Mouse (Mus musculus) heart, embryonic 15.5 days (tissue): ENCODE measurements around the gene Hist1h4f. TPM values are rescaled to one million over a fixed set of nuclear protein-coding genes. Genes with fewer than 3 reads are reported as not detected.

Experiments
- ATAC-seq: fragments of 200-750 bp; cut with Nextera tagmentation; replicated peaks from 2 replicates; pipeline ENCODE4 v1.8.0; 2017; ENCODE audit warnings: low read depth, moderate TSS enrichment; ENCODE audit not compliant: insufficient number of reproducible peaks, insufficient read depth, low FRiP score
- H3K27ac ChIP-seq: fragments of 300-500 bp; sonication (generic); 2 replicates; pipeline ENCODE4 v1.5.1; 2015; ENCODE audit warnings: mild to moderate bottlenecking, inconsistent platforms
- H3K27me3 ChIP-seq: fragments of 300-500 bp; sonication (generic); 2 replicates; pipeline ENCODE4 v1.6.1; 2015; ENCODE audit warnings: inconsistent platforms
- H3K36me3 ChIP-seq: fragments of 300-500 bp; sonication (generic); 2 replicates; pipeline ENCODE4 v1.6.1; 2015; ENCODE audit warnings: mild to moderate bottlenecking, inconsistent platforms
- H3K4me1 ChIP-seq: fragments of 300-500 bp; sonication (generic); replicated peaks from 2 replicates; pipeline ENCODE4 v1.6.1; 2015; ENCODE audit warnings: inconsistent platforms
- H3K4me2 ChIP-seq: fragments of 300-500 bp; sonication (generic); 2 replicates; pipeline ENCODE4 v1.6.1; 2015; ENCODE audit warnings: inconsistent platforms, mild to moderate bottlenecking, moderate library complexity
- H3K4me3 ChIP-seq: fragments of 300-500 bp; sonication (generic); 2 replicates; pipeline ENCODE4 v1.5.1; 2015; ENCODE audit warnings: mild to moderate bottlenecking, inconsistent platforms
- H3K9ac ChIP-seq: fragments of 300-500 bp; sonication (generic); 2 replicates; pipeline ENCODE4 v1.6.1; 2015; ENCODE audit warnings: mild to moderate bottlenecking, inconsistent platforms
- H3K9me3 ChIP-seq: fragments of 300-500 bp; sonication (generic); replicated peaks from 2 replicates; pipeline ENCODE4 v1.6.1; 2016; ENCODE audit warnings: inconsistent platforms
- WGBS: fragments of 180-500 bp; shearing (Covaris S2); methylation state at CpG from one replicate; pipeline ENCODE4 v1.1.7; 2015; ENCODE audit warnings: mixed read lengths; 5-methylcytosine and 5-hydroxymethylcytosine counted together
- polyA plus RNA-seq: library from polyadenylated mRNA; unstranded; fragments of >200 nt; fragmentation: Nextera tagmentation; extraction: Ambion mirVana; gene quantifications from 2 replicates; pipeline ENCODE4 v1.2.1, GENCODE M21; 2015

The Hist1h4f gene
- polyA plus RNA-seq, 1 experiment from 2014 or later, result 0.62 TPM

DNA sequence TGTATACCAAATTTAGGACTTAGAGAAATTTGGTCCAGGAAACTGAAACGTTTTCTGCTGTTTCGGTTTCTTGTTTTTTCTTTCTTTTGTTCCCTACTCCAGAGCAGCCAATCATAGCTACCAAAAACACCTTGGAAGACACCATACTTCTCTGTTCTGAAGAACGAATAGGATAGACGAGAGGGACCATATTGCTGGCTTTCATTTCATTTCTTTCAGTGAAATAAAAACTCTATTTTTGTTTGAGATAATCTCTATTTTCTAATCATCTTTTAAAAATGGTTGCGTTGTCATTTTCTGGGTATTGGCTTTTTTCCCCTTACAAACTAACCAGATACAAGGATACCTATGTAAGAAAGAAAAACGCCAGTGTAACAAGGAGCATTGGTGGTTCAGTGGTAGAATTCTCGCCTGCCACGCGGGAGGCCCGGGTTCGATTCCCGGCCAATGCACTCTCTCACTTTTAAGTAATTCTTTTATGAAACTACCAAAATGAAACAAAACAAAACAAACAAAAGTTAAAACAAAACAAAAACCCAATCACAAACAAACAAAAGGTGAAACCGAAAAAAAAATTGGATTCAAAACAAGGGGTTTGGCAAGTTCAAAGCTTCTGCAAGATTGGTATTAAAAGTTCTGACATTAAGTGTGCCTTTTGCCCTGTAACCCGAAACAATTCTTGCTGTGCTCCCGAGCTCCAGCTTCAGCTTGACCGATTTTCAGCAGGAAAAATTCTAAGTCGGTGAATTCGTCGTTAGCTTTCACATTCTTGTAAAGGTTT, 34.4 kb downstream of the Hist1h4f start:
- Histone ChIP-seq H3K27ac (peak overlapping the region; percentile 82), H3K9ac (peak overlapping the region; percentile 41; the same call in 1 of the 2 replicates)
- 0% methylated on average over 19 of the region's 19 CpGs for WGBS

DNA sequence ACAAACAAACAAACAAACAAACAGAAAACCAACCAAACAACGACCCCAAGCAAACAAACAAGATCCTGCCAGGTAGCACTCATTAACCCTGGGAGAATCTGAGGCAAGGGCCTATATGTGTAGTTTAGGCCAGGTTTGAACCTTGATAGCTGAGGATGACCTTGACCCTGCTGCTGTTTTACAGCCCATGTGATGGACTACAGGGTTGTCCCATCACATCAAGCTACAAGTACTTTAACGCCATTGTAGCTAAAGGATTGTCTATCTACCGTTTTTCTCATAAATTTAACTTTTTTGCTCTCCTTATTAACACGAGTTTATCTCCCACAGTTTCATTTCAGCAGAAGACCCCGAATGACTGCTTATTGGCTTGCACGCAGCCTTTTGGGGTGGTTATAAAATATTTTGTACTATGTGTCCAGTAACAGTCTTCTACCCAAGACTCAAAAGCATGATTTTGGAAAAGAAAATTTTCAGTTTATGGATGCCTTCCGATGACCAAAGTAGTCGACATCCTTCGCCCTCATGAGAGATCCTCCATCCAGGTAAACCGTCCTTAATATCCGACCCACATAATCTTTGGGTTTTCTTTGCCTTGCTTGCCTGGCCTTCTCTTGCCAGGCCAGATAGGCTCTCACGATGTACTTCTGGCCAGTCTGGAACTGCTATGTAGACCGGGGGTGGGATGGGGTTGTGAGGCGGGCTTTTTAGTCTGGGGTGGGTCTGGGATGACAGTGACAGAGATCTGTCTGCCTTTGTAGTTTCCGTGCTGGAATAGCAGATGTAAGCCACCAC, 35.4 kb downstream of the Hist1h4f start:
- no peaks in the 10 kb centered on the region for H3K36me3 ChIP-seq
- H3K4me3 ChIP-seq, result peak overlapping the region; percentile 40
- H3K9ac ChIP-seq, result no peak overlapping the region
- H3K9me3 ChIP-seq, result no peaks in the 10 kb centered on the region
- peaks cover 3% of the 10 kb centered on the region for H3K4me1 ChIP-seq
- peak overlapping the region; percentile 87 for H3K4me2 ChIP-seq
- WGBS, result 54% methylated on average over 15 of the region's 15 CpGs
- no peak for ATAC-seq
- no peaks in the 10 kb centered on the region for H3K27me3 ChIP-seq
- no peak overlapping the region for H3K27ac ChIP-seq

More for the DNA sequence above, 34.4 kb downstream of the Hist1h4f start:
- Histone ChIP-seq H3K4me1 (peaks cover 3% of the 10 kb centered on the region), H3K4me3 (peak overlapping the region; percentile 54), H3K4me2 (peak overlapping the region; percentile 87), H3K27me3 (no peaks in the 10 kb centered on the region), H3K36me3 (no peaks in the 10 kb centered on the region), H3K9me3 (no peaks in the 10 kb centered on the region)
- ATAC-seq, result peak; percentile 56

DNA sequence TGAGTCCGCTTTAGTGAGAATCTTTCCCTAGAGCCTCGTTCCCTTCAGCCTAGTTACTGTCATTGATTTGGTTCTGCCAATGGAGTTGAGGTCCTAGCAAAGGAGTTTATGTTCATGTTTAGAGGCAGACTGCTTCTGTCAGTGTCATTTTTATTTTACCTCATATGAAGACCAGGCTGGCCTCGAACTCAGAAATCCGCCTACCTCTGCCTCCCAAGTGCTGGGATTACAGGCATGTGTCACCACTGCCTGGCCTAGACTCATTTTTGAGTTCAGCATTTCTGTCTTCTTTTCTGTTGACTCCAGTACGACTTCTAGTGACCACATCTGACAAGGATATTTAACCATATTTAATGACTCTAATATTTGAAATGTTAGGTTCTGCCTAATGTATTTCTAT, 36.2 kb downstream of the Hist1h4f start:
- peaks cover 7% of the 10 kb centered on the region for H3K4me1 ChIP-seq
- 73% methylated on average over 5 of the region's 5 CpGs for WGBS

DNA sequence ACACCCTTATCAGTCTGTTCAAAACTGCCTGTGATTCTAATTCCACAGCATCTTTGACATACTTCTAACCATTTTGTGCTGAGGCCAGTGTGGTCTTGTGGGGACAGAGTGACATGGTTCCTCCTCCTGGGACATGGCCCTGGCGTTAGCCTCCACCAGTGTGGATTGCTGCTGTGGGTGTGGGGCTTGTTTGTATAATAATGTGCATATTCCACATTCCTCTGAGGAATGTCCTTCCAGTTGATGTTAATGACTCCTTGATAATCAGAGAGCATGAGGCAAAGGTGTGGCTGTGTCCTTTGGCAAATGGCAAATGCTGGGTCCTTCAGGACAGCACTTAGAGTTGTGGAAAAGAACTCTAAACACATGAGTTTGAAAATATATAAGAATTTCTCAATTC, 37.9 kb downstream of the Hist1h4f start:
- Histone ChIP-seq H3K9ac (no peak overlapping the region), H3K27ac (no peak overlapping the region), H3K36me3 (no peaks in the 10 kb centered on the region), H3K4me2 (no peak overlapping the region), H3K4me3 (no peak overlapping the region), H3K27me3 (no peaks in the 10 kb centered on the region), H3K9me3 (no peaks in the 10 kb centered on the region), H3K4me1 (peaks cover 10% of the 10 kb centered on the region)
- no peak for ATAC-seq
- 77% methylated on average over 1 of the region's 1 CpGs for WGBS

More for the DNA sequence above, 36.2 kb downstream of the Hist1h4f start:
- Histone ChIP-seq H3K4me3 (no peak overlapping the region), H3K9ac (no peak overlapping the region), H3K27ac (no peak overlapping the region), H3K27me3 (no peaks in the 10 kb centered on the region), H3K9me3 (no peaks in the 10 kb centered on the region), H3K36me3 (no peaks in the 10 kb centered on the region), H3K4me2 (no peak overlapping the region)
- no peak for ATAC-seq

DNA sequence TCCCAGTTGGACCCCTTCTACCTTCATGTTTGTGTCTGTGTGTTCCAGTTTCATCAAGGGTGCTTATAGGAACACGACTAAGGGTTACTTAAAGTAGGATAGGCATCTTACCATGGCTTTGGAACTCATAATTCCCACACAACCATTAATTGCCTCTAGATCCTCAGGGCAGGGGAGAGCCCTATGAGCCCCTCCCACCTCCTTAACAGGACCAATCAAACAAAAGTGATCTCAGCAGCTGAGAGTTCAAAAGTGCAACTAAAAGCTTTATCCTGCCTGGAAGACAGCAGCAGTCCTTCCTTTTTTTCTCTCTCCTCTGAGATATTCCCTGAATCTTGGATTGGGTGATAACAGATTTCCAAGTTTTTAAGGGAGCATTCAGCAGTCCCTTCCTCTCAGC, 41.3 kb downstream of the Hist1h4f start:
- Histone ChIP-seq H3K27me3 (no peaks in the 10 kb centered on the region), H3K4me2 (no peak overlapping the region), H3K9ac (no peak overlapping the region), H3K27ac (no peak overlapping the region), H3K4me3 (no peak overlapping the region), H3K9me3 (no peaks in the 10 kb centered on the region), H3K4me1 (peaks cover 23% of the 10 kb centered on the region), H3K36me3 (no peaks in the 10 kb centered on the region)
- no peak for ATAC-seq
- WGBS, result 34% methylated on average over 1 of the region's 1 CpGs

DNA sequence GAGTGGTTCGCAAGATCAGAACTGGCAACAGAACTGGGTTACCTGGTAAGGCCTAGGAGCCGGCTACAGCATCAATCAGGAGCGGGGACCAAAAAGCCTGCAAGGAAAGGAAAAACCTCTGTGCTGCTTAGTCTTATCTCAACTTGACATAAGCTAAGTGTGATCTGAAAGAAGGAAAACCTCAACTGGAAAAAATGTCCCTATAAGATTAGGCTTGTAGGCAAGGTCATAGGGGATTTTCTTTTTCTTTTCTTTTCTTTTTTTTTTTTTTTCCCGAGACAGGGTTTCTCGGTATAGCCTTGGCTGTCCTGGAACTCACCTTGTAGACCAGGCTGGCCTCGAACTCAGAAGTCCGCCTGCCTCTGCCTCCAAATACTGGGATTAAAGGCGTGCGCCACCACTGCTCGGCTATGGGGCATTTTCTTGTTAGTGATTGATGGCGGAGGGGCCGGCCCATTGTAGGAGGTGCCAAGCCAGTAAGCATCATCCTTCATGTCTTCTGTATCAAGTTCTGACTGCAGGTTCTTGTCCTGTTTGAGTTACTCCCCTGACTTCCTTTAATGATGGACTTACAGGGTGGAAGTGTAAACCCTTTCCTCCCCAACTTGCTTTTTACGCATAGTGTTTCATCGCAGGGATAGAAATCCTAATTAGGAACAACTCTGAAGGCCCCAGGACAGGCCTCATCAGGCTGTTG, 44.5 kb downstream of the Hist1h4f start:
- 35% methylated on average over 14 of the region's 14 CpGs for WGBS

DNA sequence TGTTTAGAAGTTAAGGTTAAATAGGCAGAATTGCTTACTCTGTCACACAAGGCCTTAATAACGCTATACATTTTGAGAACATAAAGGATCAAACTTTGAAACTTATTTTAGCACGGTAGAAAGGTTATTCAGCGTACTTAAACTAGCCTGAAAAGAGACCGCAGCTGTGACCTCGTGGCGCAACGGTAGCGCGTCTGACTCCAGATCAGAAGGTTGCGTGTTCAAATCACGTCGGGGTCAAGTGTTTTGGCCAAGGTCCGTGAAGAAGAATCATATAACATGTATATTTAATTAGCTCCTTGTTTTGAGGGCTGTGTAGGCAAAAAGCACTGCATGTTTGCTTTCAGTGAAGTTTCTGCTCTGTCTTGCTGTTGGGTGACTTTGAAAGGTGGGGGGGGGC, 45.1 kb downstream of the Hist1h4f start:
- H3K9ac ChIP-seq, result no peak overlapping the region
- no peaks in the 10 kb centered on the region for H3K27me3 ChIP-seq
- peak overlapping the region; percentile 62 for H3K4me2 ChIP-seq
- H3K27ac ChIP-seq, result peak overlapping the region; percentile 51; the same call in 1 of the 2 replicates
- no peaks in the 10 kb centered on the region for H3K9me3 ChIP-seq
- H3K4me1 ChIP-seq, result peaks cover 29% of the 10 kb centered on the region
- peak overlapping the region; percentile 36 for H3K4me3 ChIP-seq
- no peaks in the 10 kb centered on the region for H3K36me3 ChIP-seq
- WGBS, result 10% methylated on average over 13 of the region's 13 CpGs
- ATAC-seq, result no peak

More for the DNA sequence above, 44.5 kb downstream of the Hist1h4f start:
- 0 out of 2 replicates have a peak overlapping the region, but pooled peaks have one; percentile 36 for H3K4me3 ChIP-seq
- peak overlapping the region; percentile 51; the same call in 1 of the 2 replicates for H3K27ac ChIP-seq
- no peak overlapping the region for H3K9ac ChIP-seq
- no peaks in the 10 kb centered on the region for H3K27me3 ChIP-seq
- H3K36me3 ChIP-seq, result no peaks in the 10 kb centered on the region
- no peaks in the 10 kb centered on the region for H3K9me3 ChIP-seq
- H3K4me1 ChIP-seq, result peaks cover 26% of the 10 kb centered on the region
- ATAC-seq, result no peak
- peak overlapping the region; percentile 62 for H3K4me2 ChIP-seq

DNA sequence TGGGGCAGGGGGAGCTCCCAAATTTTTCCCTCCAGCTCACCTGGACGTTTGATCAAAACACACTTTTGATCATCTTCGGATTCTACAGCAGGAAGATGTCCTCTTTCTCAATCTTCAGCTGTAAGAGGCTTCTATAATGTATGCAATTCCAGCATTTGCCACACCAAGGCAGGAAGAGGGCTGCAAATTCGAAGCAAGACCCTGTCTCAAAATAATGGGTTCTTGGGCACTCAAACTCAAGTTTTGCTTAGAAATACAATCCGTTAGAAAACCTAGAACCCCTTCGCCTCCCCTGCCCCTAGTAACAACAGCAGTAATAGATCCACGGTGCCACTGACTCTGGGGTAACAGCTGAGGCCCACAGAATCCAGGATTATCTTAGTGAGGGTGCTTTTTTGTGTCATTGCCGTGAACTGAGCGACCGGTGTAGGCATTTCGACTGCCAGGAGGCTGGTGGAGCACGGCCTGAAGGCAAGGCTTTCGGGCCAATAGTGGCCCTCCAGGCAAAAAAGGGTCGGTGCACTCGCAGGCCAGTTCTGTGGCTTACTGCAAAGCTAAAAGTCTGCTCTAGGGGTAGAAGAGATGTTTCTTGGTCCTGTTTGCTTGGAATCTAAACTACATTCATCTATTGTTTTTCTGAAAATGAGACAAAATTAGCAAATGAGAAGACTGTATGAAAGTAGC, 45.6 kb downstream of the Hist1h4f start:
- no peaks in the 10 kb centered on the region for H3K9me3 ChIP-seq
- peak overlapping the region; percentile 36 for H3K4me3 ChIP-seq
- H3K9ac ChIP-seq, result no peak overlapping the region
- peak overlapping the region; percentile 62 for H3K4me2 ChIP-seq
- ATAC-seq, result no peak
- WGBS, result 10% methylated on average over 14 of the region's 14 CpGs
- no peaks in the 10 kb centered on the region for H3K27me3 ChIP-seq
- no peaks in the 10 kb centered on the region for H3K36me3 ChIP-seq
- peaks cover 29% of the 10 kb centered on the region for H3K4me1 ChIP-seq
- peak overlapping the region; percentile 51; the same call in 1 of the 2 replicates for H3K27ac ChIP-seq

DNA sequence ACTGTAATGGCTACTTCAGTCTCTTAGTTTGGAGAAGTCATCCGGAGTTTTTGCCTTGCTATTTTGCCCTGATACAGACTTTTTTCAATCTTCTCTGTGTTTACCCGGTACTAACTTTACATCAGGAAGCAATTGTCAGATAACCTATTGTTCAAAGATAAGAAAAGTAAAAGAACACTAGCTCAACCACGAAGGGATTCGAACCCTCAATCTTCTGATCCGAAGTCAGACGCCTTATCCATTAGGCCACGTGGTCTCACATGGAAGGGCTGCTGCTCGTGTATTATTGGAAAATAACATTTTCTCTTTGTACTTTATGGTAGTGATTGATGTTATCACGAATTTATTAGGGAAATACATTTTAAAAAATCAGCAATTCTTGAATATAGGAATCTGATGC, 47.7 kb downstream of the Hist1h4f start:
- Histone ChIP-seq H3K4me1 (peaks cover 27% of the 10 kb centered on the region), H3K4me2 (no peak overlapping the region), H3K27me3 (no peaks in the 10 kb centered on the region), H3K36me3 (no peaks in the 10 kb centered on the region), H3K9ac (no peak overlapping the region), H3K27ac (no peak overlapping the region), H3K4me3 (no peak overlapping the region), H3K9me3 (no peaks in the 10 kb centered on the region)
- ATAC-seq, result no peak
- WGBS, result 5% methylated on average over 9 of the region's 9 CpGs

DNA sequence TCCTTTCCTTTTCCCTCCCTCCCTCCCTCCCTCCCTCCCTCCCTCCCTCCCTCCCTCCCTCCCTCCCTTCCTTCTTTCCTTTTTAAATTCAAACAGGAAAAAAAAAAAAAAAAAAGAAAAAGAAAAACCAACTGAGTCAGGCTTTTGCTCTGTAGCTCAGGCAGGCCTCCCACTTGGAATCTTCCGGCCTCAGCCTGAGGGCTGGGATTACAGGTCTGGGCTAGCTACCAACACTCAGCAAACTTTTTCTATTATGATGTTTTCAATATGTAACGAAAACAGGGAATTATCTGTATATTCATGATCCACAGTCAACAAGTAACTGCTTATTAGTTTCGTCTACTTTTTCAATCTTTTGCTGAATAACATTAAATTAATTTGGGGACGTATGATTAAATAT, 48.5 kb downstream of the Hist1h4f start:
- Histone ChIP-seq H3K4me3 (no peak overlapping the region), H3K27ac (no peak overlapping the region), H3K9me3 (no peaks in the 10 kb centered on the region), H3K4me2 (no peak overlapping the region), H3K27me3 (no peaks in the 10 kb centered on the region), H3K9ac (no peak overlapping the region), H3K36me3 (no peaks in the 10 kb centered on the region), H3K4me1 (peaks cover 28% of the 10 kb centered on the region)
- WGBS, result 65% methylated on average over 4 of the region's 4 CpGs
- no peak for ATAC-seq
